Mouse (Mus musculus) ES-Bruce4 (cell line): ENCODE measurements at regions not wholly inside any gene's neighbourhood (a gene's known extent, or its start where the extent isn't known, plus 50 kb on each side); places are given as distances from the start of the nearest gene placed in this dataset.

Source experiments
- H3K27ac ChIP-seq: 2 replicates; pipeline ENCODE4 v1.5.1; 2012; ENCODE audit warnings: low read length, inconsistent platforms; ENCODE audit not compliant: insufficient read depth
- H3K27me3 ChIP-seq: 2 replicates; pipeline ENCODE4 v1.6.1; 2012; ENCODE audit warnings: mild to moderate bottlenecking, low read length, inconsistent platforms; ENCODE audit not compliant: control insufficient read depth, poor library complexity, insufficient read depth, severe bottlenecking
- H3K36me3 ChIP-seq: 2 replicates; pipeline ENCODE4 v1.6.1; 2012; ENCODE audit warnings: inconsistent platforms, mild to moderate bottlenecking, low read length, moderate library complexity; ENCODE audit not compliant: control insufficient read depth, poor library complexity, insufficient read depth, severe bottlenecking
- H3K4me1 ChIP-seq: one replicate; pipeline ENCODE4 v1.8.1; 2011; ENCODE audit warnings: low read length; ENCODE audit not compliant: control insufficient read depth, insufficient read depth
- H3K4me3 ChIP-seq: 2 replicates; pipeline ENCODE4 v1.5.1; 2011; ENCODE audit warnings: low read depth, mild to moderate bottlenecking, low read length
- H3K9ac ChIP-seq: 2 replicates; pipeline ENCODE4 v1.6.1; 2012; ENCODE audit warnings: low read depth, mild to moderate bottlenecking, inconsistent platforms; ENCODE audit not compliant: poor library complexity, severe bottlenecking
- H3K9me3 ChIP-seq: replicated peaks from 2 replicates; pipeline ENCODE4 v1.6.1; 2012; ENCODE audit warnings: mild to moderate bottlenecking, low read length, inconsistent platforms; ENCODE audit not compliant: control insufficient read depth, poor library complexity, insufficient read depth, severe bottlenecking
- CTCF ChIP-seq: IDR thresholded peaks from one replicate; pipeline ENCODE4 v1.8.1; 2011; ENCODE audit warnings: low read depth, low read length
- EP300 ChIP-seq: IDR thresholded peaks from 2 replicates; pipeline ENCODE4 v1.6.1; 2011; ENCODE audit warnings: low read depth, low read length; ENCODE audit not compliant: insufficient read depth
- POLR2A ChIP-seq: IDR thresholded peaks from one replicate; pipeline ENCODE4 v1.8.1; 2011; ENCODE audit warnings: low read length; ENCODE audit not compliant: insufficient read depth

DNA sequence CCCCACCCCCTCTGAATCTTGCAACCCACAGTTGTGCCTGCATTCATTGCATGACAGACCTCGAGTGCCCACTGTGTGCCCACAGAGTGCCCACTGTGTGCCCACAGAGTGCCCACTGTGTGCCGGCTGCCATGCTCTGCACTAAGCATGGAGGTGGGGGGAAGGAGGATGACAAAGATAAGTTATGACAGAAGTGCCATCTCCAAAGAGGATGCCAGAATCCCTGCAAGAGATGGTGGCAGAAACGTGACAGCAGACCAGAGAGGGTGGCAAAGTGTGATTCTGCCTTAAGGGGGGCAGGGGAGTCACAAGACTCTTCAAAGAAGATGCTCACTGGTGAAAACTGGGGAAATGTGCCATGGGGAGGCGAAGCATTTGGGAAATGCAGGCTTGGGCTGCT is 427.8 kb downstream of the Cd83 start:
- Histone ChIP-seq H3K27ac (no peak overlapping the region), H3K9me3 (no peaks in the 10 kb centered on the region), H3K4me1 (peaks cover 2% of the 10 kb centered on the region), H3K4me3 (no peak overlapping the region), H3K27me3 (no peaks in the 10 kb centered on the region), H3K36me3 (no peaks in the 10 kb centered on the region), H3K9ac (no peak overlapping the region)
- no peak for TF ChIP-seq CTCF
- no peak for TF ChIP-seq EP300
- no peak for TF ChIP-seq POLR2A

- Histone ChIP-seq H3K9ac (no peak overlapping the region), H3K36me3 (no peaks in the 10 kb centered on the region), H3K27ac (no peak overlapping the region), H3K4me1 (peaks cover 2% of the 10 kb centered on the region), H3K27me3 (no peaks in the 10 kb centered on the region), H3K9me3 (no peaks in the 10 kb centered on the region), H3K4me3 (no peak overlapping the region)
- TF ChIP-seq CTCF (no peak), POLR2A (no peak), EP300 (no peak)
Observed at GRCm38 (mm10) chr13:44212936-44213335, 428.4 kb downstream of the Cd83 start.

- H3K27ac ChIP-seq = no peak overlapping the region
- no peak overlapping the region for H3K9ac ChIP-seq
- no peaks in the 10 kb centered on the region for H3K27me3 ChIP-seq
- no peak for TF ChIP-seq CTCF
- no peak for TF ChIP-seq EP300
- TF ChIP-seq POLR2A = no peak
- no peak overlapping the region for H3K4me3 ChIP-seq
- no peaks in the 10 kb centered on the region for H3K36me3 ChIP-seq
- no peaks in the 10 kb centered on the region for H3K4me1 ChIP-seq
- H3K9me3 ChIP-seq = no peaks in the 10 kb centered on the region
Observed at GRCm38 (mm10) chr13:44218266-44218665, 433.7 kb downstream of the Cd83 start.

- no peak overlapping the region for H3K9ac ChIP-seq
- no peaks in the 10 kb centered on the region for H3K4me1 ChIP-seq
- no peak for TF ChIP-seq POLR2A
- no peak for TF ChIP-seq CTCF
- no peak for TF ChIP-seq EP300
- no peak overlapping the region for H3K4me3 ChIP-seq
- no peak overlapping the region for H3K27ac ChIP-seq
- no peaks in the 10 kb centered on the region for H3K36me3 ChIP-seq
- no peaks in the 10 kb centered on the region for H3K27me3 ChIP-seq
- H3K9me3 ChIP-seq = peaks cover 7% of the 10 kb centered on the region
Observed at GRCm38 (mm10) chr13:44221721-44222120, 437.1 kb downstream of the Cd83 start.

DNA sequence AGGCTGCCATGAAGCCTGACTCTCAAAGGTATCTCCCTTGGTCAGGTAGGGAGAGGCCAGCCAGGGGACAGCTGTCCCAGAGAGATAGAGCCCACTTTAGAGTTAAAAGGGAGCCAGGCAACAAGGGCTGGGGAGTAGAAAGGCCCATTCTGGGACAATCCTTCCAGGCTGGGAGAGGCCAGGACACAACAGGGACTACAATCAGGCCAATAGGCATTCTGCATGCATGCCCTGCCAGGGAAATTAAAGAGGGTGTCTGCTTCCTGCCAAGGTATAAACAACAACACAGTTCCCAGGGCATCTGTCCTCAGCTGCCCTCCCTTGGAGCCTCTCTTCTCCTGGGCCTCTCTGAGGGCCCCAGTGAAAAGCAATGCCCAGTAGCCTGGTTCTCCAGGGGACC is 437.8 kb downstream of the Cd83 start:
- Histone ChIP-seq H3K4me1 (no peaks in the 10 kb centered on the region), H3K9ac (no peak overlapping the region), H3K36me3 (no peaks in the 10 kb centered on the region), H3K27me3 (no peaks in the 10 kb centered on the region), H3K4me3 (no peak overlapping the region), H3K27ac (no peak overlapping the region), H3K9me3 (peaks cover 7% of the 10 kb centered on the region)
- TF ChIP-seq CTCF = no peak
- TF ChIP-seq EP300 = no peak
- TF ChIP-seq POLR2A = no peak

- Histone ChIP-seq H3K4me1 (peaks cover 11% of the 10 kb centered on the region), H3K27ac (no peak overlapping the region), H3K36me3 (no peaks in the 10 kb centered on the region), H3K9ac (no peak overlapping the region), H3K9me3 (peaks cover 7% of the 10 kb centered on the region), H3K4me3 (no peak overlapping the region), H3K27me3 (no peaks in the 10 kb centered on the region)
- no peak for TF ChIP-seq EP300
- TF ChIP-seq POLR2A = no peak
- TF ChIP-seq CTCF = no peak
Observed at GRCm38 (mm10) chr13:44227706-44228459, 443.3 kb downstream of the Cd83 start.
